Mouse (Mus musculus): Measurements from ENCODE around the gene Zfp14.

GRCm38 (mm10) chr7:29987551-29987950, 63.6 kb downstream of the Zfp14 start:
- no peak for TF ChIP-seq CTCF (IDR thresholded peaks at IDR 0.05; ENCODE audit: low read depth)
- TF ChIP-seq EP300 (optimal IDR thresholded peaks at IDR 0.05) = no peak
